In genomic region chr9:35211573-35212511, GRCm38 (mm10) we compare ENCODE assay signal across 8 mouse cellular contexts. TPM values are rescaled to one million over a fixed set of nuclear protein-coding genes. Genes with fewer than 3 reads are reported as not detected.
DNase-seq lines count a peak whose midpoint lies in the region; ATAC-seq lines count a peak whose summit lies in the region.

No protein-coding gene starts in this region.

- no peaks in the 10 kb centered on the region for H3K27me3 ChIP-seq in heart, embryonic 13.5 days (replicated peaks)
- no peaks in the 10 kb centered on the region for H3K27me3 ChIP-seq in forebrain, embryonic 16.5 days (replicated peaks; ENCODE audit: control insufficient read depth, insufficient read depth, low read length)
- no peaks in the 10 kb centered on the region for H3K27me3 ChIP-seq in liver, embryonic 11.5 days (replicated peaks; ENCODE audit: control insufficient read depth, insufficient read depth, low read length)

- H3K9me3 ChIP-seq in heart, embryonic 13.5 days = no peaks in the 10 kb centered on the region
- no peaks in the 10 kb centered on the region for H3K9me3 ChIP-seq in forebrain, embryonic 16.5 days (ENCODE audit: control insufficient read depth, low read length)
- no peaks in the 10 kb centered on the region for H3K9me3 ChIP-seq in liver, embryonic 11.5 days (ENCODE audit: control insufficient read depth, low read length)

- peak overlapping the region; percentile 94 for H3K4me2 ChIP-seq in heart, embryonic 13.5 days
- peak overlapping the region; percentile 97 for H3K4me2 ChIP-seq in forebrain, embryonic 16.5 days (ENCODE audit: low read length)
- H3K4me2 ChIP-seq in liver, embryonic 11.5 days = peak overlapping the region; percentile 67

- no peak for ATAC-seq in heart, embryonic 13.5 days (ENCODE audit: extremely low read depth, insufficient number of reproducible peaks, low FRiP score, low TSS enrichment)
- ATAC-seq in forebrain, embryonic 16.5 days = no peak
- ATAC-seq in liver, embryonic 11.5 days (replicated peaks; ENCODE audit: low FRiP score) = peak; percentile 1; the same call in 1 of the 2 replicates

- H3K27ac ChIP-seq in heart, embryonic 13.5 days (replicated peaks) = peak overlapping the region; percentile 76
- no peak overlapping the region; the same call in 1 of the 2 replicates for H3K27ac ChIP-seq in forebrain, embryonic 16.5 days (ENCODE audit: low read length)
- peak overlapping the region; percentile 71 for H3K27ac ChIP-seq in liver, embryonic 11.5 days (ENCODE audit: low read depth, low read length)

- H3K4me3 ChIP-seq in heart, embryonic 13.5 days = peak overlapping the region; percentile 96
- peak overlapping the region; percentile 89 for H3K4me3 ChIP-seq in forebrain, embryonic 16.5 days (replicated peaks; ENCODE audit: low read length)
- peak overlapping the region; percentile 94 for H3K4me3 ChIP-seq in liver, embryonic 11.5 days (ENCODE audit: low read depth, low read length)

- peaks cover 20% of the 10 kb centered on the region for H3K4me1 ChIP-seq in heart, embryonic 13.5 days
- peaks cover 16% of the 10 kb centered on the region for H3K4me1 ChIP-seq in forebrain, embryonic 16.5 days (replicated peaks; ENCODE audit: control insufficient read depth, insufficient read depth, low read length)
- 0 out of 2 replicates have a peak, but pooled peaks cover 4% of the 10 kb centered on the region for H3K4me1 ChIP-seq in liver, embryonic 11.5 days (replicated peaks; ENCODE audit: control insufficient read depth, insufficient read depth, low read length)

- 27% methylated on average over 26 of the region's 26 CpGs for WGBS in heart, embryonic 13.5 days
- 35% methylated on average over 26 of the region's 26 CpGs for WGBS in forebrain, embryonic 16.5 days
- WGBS in liver, embryonic 11.5 days = 32% methylated on average over 26 of the region's 26 CpGs

- intact Hi-C loops in heart, postnatal 25 days (cut with DNase I) = loop anchor here (2.0 to 5.0 kb wide), 2 partner anchors 35 to 55 kb away; partner anchors contain the start of genes Dcps, Fam118b and Rpusd4

- peaks cover 70% of the 10 kb centered on the region for H3K36me3 ChIP-seq in heart, embryonic 13.5 days
- H3K36me3 ChIP-seq in forebrain, embryonic 16.5 days (ENCODE audit: control insufficient read depth, insufficient read depth) = peaks cover 25% of the 10 kb centered on the region
- peaks cover 32% of the 10 kb centered on the region for H3K36me3 ChIP-seq in liver, embryonic 11.5 days (ENCODE audit: control insufficient read depth, insufficient read depth, low read length)

- no peak for DNase-seq in heart, postnatal 25 days (ENCODE audit: low spot score)
- DNase-seq in MEL-GATA-1-ER (ENCODE audit: extremely low read depth, low read depth) = peak; percentile 25
- DNase-seq in liver, embryonic 11.5 days (ENCODE audit: low spot score) = no peak
- peak; percentile 56 for DNase-seq in yolk sac, embryonic 10.5 days (ENCODE audit: low spot score)
- DNase-seq in frontal cortex, postnatal 10 days (ENCODE audit: low spot score in 2 of 2) = no peak
- no peak for DNase-seq in left cerebral cortex, adult 8-10 months (ENCODE audit: low spot score in 2 of 2)

- H3K9ac ChIP-seq in heart, embryonic 13.5 days = peak overlapping the region; percentile 95
- H3K9ac ChIP-seq in forebrain, embryonic 16.5 days (replicated peaks; ENCODE audit: low read depth, low read length) = peak overlapping the region; percentile 86
- H3K9ac ChIP-seq in liver, embryonic 11.5 days (ENCODE audit: low read depth, low read length) = peak overlapping the region; percentile 83

RNA-seq across cellular contexts. Expression of gene Foxred1, which starts 1.0 kb away (rescaled TPM):
- polyA plus RNA-seq in heart, embryonic 13.5 days (2015; fragmentation: Nextera tagmentation; extraction: Ambion mirVana) = 59.1 and 63.7 TPM in 2 replicates
- 10 to 100 TPM; 94.3 to 94.4 TPM for total RNA-seq in heart, postnatal 25 days (2021)
- 41.1 and 53.4 TPM in 2 replicates for polyA plus RNA-seq in forebrain, embryonic 16.5 days (2015; fragmentation: Nextera tagmentation; extraction: Ambion mirVana)
- 55.4 and 57.2 TPM in 2 replicates for polyA plus RNA-seq in liver, embryonic 11.5 days (2014; fragmentation: Nextera tagmentation; extraction: Ambion mirVana)
- total RNA-seq in left cerebral cortex, adult 8-10 months (2022) = 10 to 100 TPM; 37.0 to 40.0 (median 37.7) TPM

RNA-seq across cellular contexts. Expression of gene Tirap, which starts 11.8 kb away (rescaled TPM):
- polyA plus RNA-seq in heart, embryonic 13.5 days (2015; fragmentation: Nextera tagmentation; extraction: Ambion mirVana) = 8.1 and 9.5 TPM in 2 replicates
- 1 to 10 TPM; 6.1 to 6.5 TPM for total RNA-seq in heart, postnatal 25 days (2021)
- polyA plus RNA-seq in forebrain, embryonic 16.5 days (2015; fragmentation: Nextera tagmentation; extraction: Ambion mirVana) = 3.9 and 4.2 TPM in 2 replicates
- 10.5 and 11.0 TPM in 2 replicates for polyA plus RNA-seq in liver, embryonic 11.5 days (2014; fragmentation: Nextera tagmentation; extraction: Ambion mirVana)
- 1 to 10 TPM; 2.3 to 2.9 (median 2.6) TPM for total RNA-seq in left cerebral cortex, adult 8-10 months (2022)

RNA-seq across cellular contexts. Expression of gene Srpr, which starts 11.9 kb away (rescaled TPM):
- 88.8 and 94.4 TPM in 2 replicates for polyA plus RNA-seq in heart, embryonic 13.5 days (2015; fragmentation: Nextera tagmentation; extraction: Ambion mirVana)
- 100 to 1,000 TPM in 1 of 2 experiments, 10 to 100 TPM in 1; 87.9 to 100 TPM for total RNA-seq in heart, postnatal 25 days (2021)
- 52.6 and 56.4 TPM in 2 replicates for polyA plus RNA-seq in forebrain, embryonic 16.5 days (2015; fragmentation: Nextera tagmentation; extraction: Ambion mirVana)
- polyA plus RNA-seq in liver, embryonic 11.5 days (2014; fragmentation: Nextera tagmentation; extraction: Ambion mirVana) = 98.7 and 108 TPM in 2 replicates
- total RNA-seq in left cerebral cortex, adult 8-10 months (2022) = 10 to 100 TPM; 66.6 to 80.4 (median 72.1) TPM

RNA-seq across cellular contexts. Expression of gene Dcps, which starts 36.0 kb away (rescaled TPM):
- polyA plus RNA-seq in heart, embryonic 13.5 days (2015; fragmentation: Nextera tagmentation; extraction: Ambion mirVana) = 60.0 and 69.6 TPM in 2 replicates
- total RNA-seq in heart, postnatal 25 days (2021) = 10 to 100 TPM; 15.6 to 15.8 TPM
- polyA plus RNA-seq in forebrain, embryonic 16.5 days (2015; fragmentation: Nextera tagmentation; extraction: Ambion mirVana) = 80.4 TPM in 2 replicates
- 90.9 and 95.2 TPM in 2 replicates for polyA plus RNA-seq in liver, embryonic 11.5 days (2014; fragmentation: Nextera tagmentation; extraction: Ambion mirVana)
- total RNA-seq in left cerebral cortex, adult 8-10 months (2022) = 10 to 100 TPM; 16.1 to 19.1 (median 16.4) TPM

RNA-seq across cellular contexts. Expression of gene Fam118b, which starts 55.8 kb away (rescaled TPM):
- 26.9 and 28.1 TPM in 2 replicates for polyA plus RNA-seq in heart, embryonic 13.5 days (2015; fragmentation: Nextera tagmentation; extraction: Ambion mirVana)
- total RNA-seq in heart, postnatal 25 days (2021) = 10 to 100 TPM; 15.0 to 15.9 TPM
- 86.8 and 92.5 TPM in 2 replicates for polyA plus RNA-seq in forebrain, embryonic 16.5 days (2015; fragmentation: Nextera tagmentation; extraction: Ambion mirVana)
- polyA plus RNA-seq in liver, embryonic 11.5 days (2014; fragmentation: Nextera tagmentation; extraction: Ambion mirVana) = 30.4 and 31.3 TPM in 2 replicates
- total RNA-seq in left cerebral cortex, adult 8-10 months (2022) = 10 to 100 TPM; 20.2 to 23.0 (median 21.7) TPM

Comparison
In these comparisons a context has a peak if more than half of its experiments do, and no peak if none do; other contexts are left out.
1. DNase-seq: peak in MEL-GATA-1-ER (single experiment) and yolk sac, embryonic 10.5 days (single experiment); none in heart, postnatal 25 days (single experiment), liver, embryonic 11.5 days (single experiment), frontal cortex, postnatal 10 days (0 of 2) and left cerebral cortex, adult 8-10 months (0 of 2).
2. Peak in every context shown above with its lines, with median percentiles within 50 percentile points of each other: H3K4me2 ChIP-seq, H3K4me3 ChIP-seq and H3K9ac ChIP-seq.